Mouse (Mus musculus) liver, embryonic 12.5 days (tissue): Measurements from ENCODE around the gene Gpc6. TPM values are rescaled to one million over a fixed set of nuclear protein-coding genes. Genes with fewer than 3 reads are reported as not detected.

Experiments used
- ATAC-seq: fragments of 200-750 bp; cut with Nextera tagmentation; 2 replicates; pipeline ENCODE4 v1.8.0; 2017; ENCODE audit warnings: moderate number of reproducible peaks, mild to moderate bottlenecking, moderate library complexity
- H3K27ac ChIP-seq: fragments of 300-500 bp; sonication (generic); 2 replicates; pipeline ENCODE4 v1.5.1; 2016; ENCODE audit warnings: mild to moderate bottlenecking
- H3K27me3 ChIP-seq: fragments of 300-500 bp; sonication (generic); replicated peaks from 2 replicates; pipeline ENCODE4 v1.6.1; 2016; ENCODE audit warnings: mild to moderate bottlenecking, moderate library complexity
- H3K36me3 ChIP-seq: fragments of 300-500 bp; sonication (generic); 2 replicates; pipeline ENCODE4 v1.6.1; 2016; ENCODE audit warnings: mild to moderate bottlenecking, moderate library complexity
- H3K4me1 ChIP-seq: fragments of 300-500 bp; sonication (generic); 2 replicates; pipeline ENCODE4 v1.6.1; 2016
- H3K4me2 ChIP-seq: fragments of 300-500 bp; sonication (generic); 2 replicates; pipeline ENCODE4 v1.6.1; 2016; ENCODE audit warnings: mild to moderate bottlenecking, moderate library complexity
- H3K4me3 ChIP-seq: fragments of 300-500 bp; sonication (generic); 2 replicates; pipeline ENCODE4 v1.5.1; 2016; ENCODE audit warnings: mild to moderate bottlenecking, moderate library complexity
- H3K9ac ChIP-seq: fragments of 300-500 bp; sonication (generic); 2 replicates; pipeline ENCODE4 v1.6.1; 2016; ENCODE audit warnings: mild to moderate bottlenecking, moderate library complexity
- H3K9me3 ChIP-seq: fragments of 300-500 bp; sonication (generic); replicated peaks from 2 replicates; pipeline ENCODE4 v1.6.1; 2016; ENCODE audit warnings: mild to moderate bottlenecking, moderate library complexity
- WGBS: fragments of 180-500 bp; shearing (Covaris S2); methylation state at CpG from one replicate; pipeline ENCODE4 v1.1.7; 2016; ENCODE audit not compliant: insufficient replicate concordance; 5-methylcytosine and 5-hydroxymethylcytosine counted together
- polyA plus RNA-seq: library from polyadenylated mRNA; unstranded; fragments of >200 nt; fragmentation: Nextera tagmentation; extraction: Ambion mirVana; gene quantifications from 2 replicates; pipeline ENCODE4 v1.2.1, GENCODE M21; 2016

Gpc6 gene
- polyA plus RNA-seq, 1 experiment from 2014 or later: 8.4 TPM

DNA sequence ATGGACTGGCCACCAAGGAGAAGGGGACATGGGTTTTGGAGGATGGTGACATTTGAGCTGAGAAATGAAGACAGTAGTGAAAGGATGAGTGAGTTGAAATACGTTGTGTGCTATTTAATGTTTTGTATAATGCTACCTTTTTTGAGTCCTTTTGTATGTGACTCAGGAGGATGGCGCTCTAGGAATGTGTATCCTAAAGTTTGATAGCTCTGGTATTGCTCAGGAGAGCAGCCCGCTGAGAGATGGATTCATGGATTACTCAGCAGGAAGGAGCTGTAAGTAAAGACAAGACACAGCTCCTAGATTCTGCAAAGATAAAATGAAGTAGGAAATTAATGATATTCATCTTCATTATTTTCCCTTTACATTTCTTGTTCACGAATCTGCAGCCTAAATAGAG, 168.5 kb downstream of the Gpc6 start:
- Histone ChIP-seq H3K4me2 (no peak overlapping the region), H3K9me3 (no peaks in the 10 kb centered on the region), H3K4me3 (no peak overlapping the region), H3K27ac (no peak overlapping the region), H3K4me1 (no peaks in the 10 kb centered on the region), H3K9ac (no peak overlapping the region), H3K36me3 (no peaks in the 10 kb centered on the region), H3K27me3 (no peaks in the 10 kb centered on the region)
- no peak for ATAC-seq
- 60% methylated on average over 4 of the region's 4 CpGs for WGBS

DNA sequence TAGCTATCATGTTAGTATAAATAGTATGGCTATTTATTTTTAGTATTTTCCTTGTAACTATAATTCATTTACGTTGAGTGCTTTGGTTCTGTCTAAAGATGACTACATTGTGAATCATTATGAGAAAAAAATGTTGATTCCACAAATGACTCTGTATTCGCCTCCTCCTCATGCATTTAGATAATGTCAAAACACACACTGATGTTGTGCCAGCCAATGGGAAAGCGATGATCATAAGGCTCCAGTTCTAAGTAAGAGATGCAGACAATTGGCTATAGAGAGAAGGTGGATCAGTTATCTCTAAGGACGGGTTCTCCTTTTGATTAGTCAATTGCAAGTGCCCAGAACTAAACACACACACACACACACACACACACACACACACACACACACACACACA, 181.8 kb downstream of the Gpc6 start:
- Histone ChIP-seq H3K4me2 (no peak overlapping the region), H3K4me1 (no peaks in the 10 kb centered on the region), H3K4me3 (no peak overlapping the region), H3K27ac (no peak overlapping the region), H3K27me3 (no peaks in the 10 kb centered on the region), H3K9ac (no peak overlapping the region), H3K36me3 (no peaks in the 10 kb centered on the region), H3K9me3 (no peaks in the 10 kb centered on the region)
- 68% methylated on average over 4 of the region's 4 CpGs for WGBS
- ATAC-seq: no peak

DNA sequence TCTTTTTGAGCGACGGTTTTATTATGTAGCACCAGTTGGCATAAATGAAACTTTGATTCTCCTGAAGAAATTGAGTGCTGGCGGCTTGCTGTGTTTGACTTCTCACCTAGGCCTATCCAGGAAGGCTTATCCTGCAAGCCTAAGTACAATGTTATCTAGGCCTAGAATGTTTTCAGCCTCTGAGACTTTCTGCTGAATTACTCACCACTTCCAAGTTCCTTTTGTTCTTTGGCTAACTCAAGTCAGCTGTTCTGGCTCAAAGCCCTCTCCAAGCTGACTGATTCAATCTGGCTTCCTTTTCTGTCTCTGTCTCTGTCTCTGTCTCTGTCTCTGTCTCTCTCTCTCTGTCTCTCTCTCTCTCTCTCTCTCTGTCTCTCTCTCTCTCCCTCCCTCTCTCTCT, 188.0 kb downstream of the Gpc6 start:
- Histone ChIP-seq H3K36me3 (no peaks in the 10 kb centered on the region), H3K4me3 (no peak overlapping the region), H3K27me3 (no peaks in the 10 kb centered on the region), H3K27ac (no peak overlapping the region), H3K9me3 (no peaks in the 10 kb centered on the region), H3K4me1 (no peaks in the 10 kb centered on the region), H3K4me2 (no peak overlapping the region), H3K9ac (no peak overlapping the region)
- no peak for ATAC-seq
- 68% methylated on average over 3 of the region's 3 CpGs for WGBS

DNA sequence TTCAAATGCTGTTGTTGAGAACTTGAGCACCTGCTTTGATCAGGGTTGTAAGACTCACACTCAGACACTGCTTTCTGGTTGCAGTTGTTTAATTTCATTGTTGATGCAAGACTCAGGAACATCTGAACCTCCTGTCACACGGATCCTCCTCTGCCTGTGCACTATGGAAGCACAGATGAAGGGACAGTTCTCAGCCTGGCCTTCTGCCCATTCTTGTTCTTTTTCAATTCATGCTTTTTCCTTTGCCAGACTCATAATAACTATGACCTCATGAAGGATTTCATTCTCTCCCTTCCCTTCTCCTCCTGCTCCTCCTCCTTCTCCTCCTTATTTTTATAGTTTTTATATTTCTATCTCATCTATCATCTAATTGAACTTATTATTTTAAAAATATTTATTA, 196.9 kb downstream of the Gpc6 start:
- ATAC-seq: no peak
- WGBS: 76% methylated on average over 1 of the region's 1 CpGs
- H3K9me3 ChIP-seq: no peaks in the 10 kb centered on the region
- no peak overlapping the region for H3K4me2 ChIP-seq
- no peaks in the 10 kb centered on the region for H3K27me3 ChIP-seq
- H3K4me1 ChIP-seq: no peaks in the 10 kb centered on the region
- no peak overlapping the region for H3K27ac ChIP-seq
- no peak overlapping the region for H3K9ac ChIP-seq
- no peaks in the 10 kb centered on the region for H3K36me3 ChIP-seq
- no peak overlapping the region for H3K4me3 ChIP-seq

DNA sequence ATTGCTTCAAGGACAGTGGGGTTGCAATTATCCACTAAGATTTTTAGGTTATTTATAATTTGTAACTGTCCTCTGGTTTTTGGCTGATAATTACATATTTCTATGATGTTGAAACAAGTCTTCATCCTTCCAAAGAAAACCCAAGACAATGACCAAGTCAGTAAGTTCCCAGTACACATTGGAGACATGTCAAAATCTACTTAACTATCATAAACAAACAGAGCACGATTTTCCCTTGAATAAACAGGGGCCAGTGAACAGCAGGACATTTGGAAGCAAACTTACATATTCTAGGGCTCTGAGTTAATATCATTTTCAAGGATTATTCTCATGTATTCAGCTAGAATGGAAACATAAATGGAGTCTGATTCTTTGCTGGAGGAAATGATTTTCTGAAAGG, 205.2 kb downstream of the Gpc6 start:
- Histone ChIP-seq H3K27me3 (no peaks in the 10 kb centered on the region), H3K27ac (no peak overlapping the region), H3K9me3 (no peaks in the 10 kb centered on the region), H3K36me3 (no peaks in the 10 kb centered on the region), H3K4me1 (no peaks in the 10 kb centered on the region), H3K4me3 (no peak overlapping the region), H3K9ac (no peak overlapping the region), H3K4me2 (no peak overlapping the region)
- 25% methylated on average over 1 of the region's 1 CpGs for WGBS
- no peak for ATAC-seq

DNA sequence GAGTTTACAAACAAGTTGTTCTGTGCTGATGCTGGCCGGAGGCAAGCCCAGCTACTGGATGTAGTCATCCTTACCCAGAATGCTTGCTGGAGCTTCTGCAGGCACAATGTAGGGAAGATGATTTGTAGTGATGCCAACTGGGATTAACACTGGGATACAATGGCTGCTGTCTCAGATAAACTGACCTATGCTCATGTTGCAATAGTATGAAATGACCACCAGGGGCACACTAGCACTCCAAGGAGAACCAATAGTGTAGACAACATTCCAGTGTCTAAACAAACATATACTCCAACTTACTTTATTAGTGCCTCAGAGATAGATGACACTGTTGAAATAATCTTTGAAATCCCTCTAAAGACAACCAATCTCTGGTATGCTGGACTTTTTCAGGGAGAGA, 206.2 kb downstream of the Gpc6 start:
- WGBS: 74% methylated on average over 1 of the region's 1 CpGs
- no peak overlapping the region for H3K4me2 ChIP-seq
- H3K27me3 ChIP-seq: no peaks in the 10 kb centered on the region
- no peak overlapping the region for H3K27ac ChIP-seq
- H3K4me3 ChIP-seq: no peak overlapping the region
- H3K9me3 ChIP-seq: no peaks in the 10 kb centered on the region
- H3K4me1 ChIP-seq: no peaks in the 10 kb centered on the region
- ATAC-seq: no peak
- no peak overlapping the region for H3K9ac ChIP-seq
- H3K36me3 ChIP-seq: no peaks in the 10 kb centered on the region

DNA sequence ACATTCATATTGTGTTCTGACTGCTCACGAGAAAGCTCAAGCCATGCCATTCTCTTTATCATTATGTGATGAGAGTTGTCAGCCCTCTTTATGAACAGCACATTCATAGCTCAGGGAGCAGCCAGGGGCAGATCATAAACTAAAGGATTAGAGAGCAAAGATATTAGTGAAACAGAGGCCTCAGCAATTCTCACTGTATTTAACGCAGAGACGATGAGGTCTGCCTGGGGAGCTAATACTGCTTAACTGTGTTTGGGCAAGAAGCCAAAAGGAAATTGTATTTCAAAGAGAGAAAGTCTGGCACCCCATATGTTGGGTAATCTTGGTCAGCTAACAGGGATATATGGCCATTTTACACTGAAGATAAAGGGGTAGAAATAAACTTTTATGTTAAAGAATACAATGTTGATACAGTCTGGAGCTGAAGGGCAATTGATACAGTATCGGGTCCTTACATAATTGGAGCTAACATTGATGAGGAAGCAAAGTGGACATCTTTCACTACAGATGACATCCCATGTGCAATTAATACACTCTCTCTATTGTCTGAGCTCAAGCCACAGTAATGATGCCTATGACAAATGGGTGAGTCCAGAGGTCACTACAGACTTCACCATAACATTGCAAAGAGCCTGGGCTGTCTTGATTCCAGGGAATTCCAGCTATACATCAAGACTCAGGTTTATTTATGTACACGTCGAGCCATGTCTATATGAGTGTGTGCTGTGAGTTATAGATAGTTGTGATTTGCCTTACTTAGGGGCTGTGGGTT, 216.1 kb downstream of the Gpc6 start:
- H3K4me1 ChIP-seq: no peaks in the 10 kb centered on the region
- H3K36me3 ChIP-seq: no peaks in the 10 kb centered on the region
- H3K4me3 ChIP-seq: no peak overlapping the region
- no peak for ATAC-seq
- H3K9ac ChIP-seq: no peak overlapping the region
- no peak overlapping the region for H3K27ac ChIP-seq
- 73% methylated on average over 6 of the region's 6 CpGs for WGBS
- no peak overlapping the region for H3K4me2 ChIP-seq
- no peaks in the 10 kb centered on the region for H3K9me3 ChIP-seq
- H3K27me3 ChIP-seq: no peaks in the 10 kb centered on the region

DNA sequence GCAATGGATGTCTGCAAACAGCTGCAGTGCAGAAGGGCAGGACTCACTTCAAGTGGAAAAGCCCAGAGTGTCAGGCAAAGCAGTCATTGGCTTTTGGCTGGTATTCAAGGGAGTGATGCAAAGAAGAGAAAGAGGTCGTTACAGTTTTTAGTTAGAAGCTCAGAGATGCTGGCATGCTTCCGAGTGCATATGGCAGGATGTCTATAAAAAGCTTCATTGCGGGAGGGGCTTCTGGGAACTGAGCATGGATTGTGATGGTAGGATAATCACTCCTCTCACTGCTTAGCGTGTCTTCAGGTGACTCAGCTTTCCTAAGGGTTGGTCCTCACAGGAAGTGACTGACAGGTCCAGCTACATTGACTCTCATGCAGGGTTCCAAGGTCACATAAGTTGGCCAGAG, 221.0 kb downstream of the Gpc6 start:
- H3K4me2 ChIP-seq: no peak overlapping the region
- H3K9ac ChIP-seq: no peak overlapping the region
- no peak for ATAC-seq
- H3K9me3 ChIP-seq: no peaks in the 10 kb centered on the region
- no peaks in the 10 kb centered on the region for H3K4me1 ChIP-seq
- WGBS: 72% methylated on average over 4 of the region's 4 CpGs
- no peak overlapping the region for H3K27ac ChIP-seq
- no peak overlapping the region for H3K4me3 ChIP-seq
- no peaks in the 10 kb centered on the region for H3K27me3 ChIP-seq
- no peaks in the 10 kb centered on the region for H3K36me3 ChIP-seq

DNA sequence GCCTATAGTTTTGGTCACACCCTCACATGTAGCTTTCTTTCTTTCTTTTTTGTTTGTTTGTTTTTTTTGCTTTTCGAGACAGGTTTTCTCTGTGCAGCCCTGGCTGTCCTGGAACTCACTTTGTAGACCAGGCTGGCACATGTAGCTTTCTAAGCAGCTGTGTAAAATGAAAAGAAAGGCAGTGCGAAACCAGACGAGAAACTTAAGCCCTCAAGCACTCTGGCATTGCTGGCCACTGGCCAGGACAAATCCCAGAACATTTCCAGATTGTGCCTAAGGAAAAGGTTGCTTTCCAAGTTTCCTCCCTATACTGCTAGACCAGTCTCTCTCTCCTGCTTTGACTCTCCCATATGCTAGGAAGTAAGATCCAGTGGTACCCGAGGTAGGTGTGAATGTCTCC, 221.6 kb downstream of the Gpc6 start:
- no peak overlapping the region for H3K4me2 ChIP-seq
- no peaks in the 10 kb centered on the region for H3K36me3 ChIP-seq
- no peaks in the 10 kb centered on the region for H3K4me1 ChIP-seq
- H3K27ac ChIP-seq: no peak overlapping the region
- WGBS: 64% methylated on average over 4 of the region's 4 CpGs
- no peak overlapping the region for H3K4me3 ChIP-seq
- no peak overlapping the region for H3K9ac ChIP-seq
- ATAC-seq: no peak
- no peaks in the 10 kb centered on the region for H3K27me3 ChIP-seq
- no peaks in the 10 kb centered on the region for H3K9me3 ChIP-seq

DNA sequence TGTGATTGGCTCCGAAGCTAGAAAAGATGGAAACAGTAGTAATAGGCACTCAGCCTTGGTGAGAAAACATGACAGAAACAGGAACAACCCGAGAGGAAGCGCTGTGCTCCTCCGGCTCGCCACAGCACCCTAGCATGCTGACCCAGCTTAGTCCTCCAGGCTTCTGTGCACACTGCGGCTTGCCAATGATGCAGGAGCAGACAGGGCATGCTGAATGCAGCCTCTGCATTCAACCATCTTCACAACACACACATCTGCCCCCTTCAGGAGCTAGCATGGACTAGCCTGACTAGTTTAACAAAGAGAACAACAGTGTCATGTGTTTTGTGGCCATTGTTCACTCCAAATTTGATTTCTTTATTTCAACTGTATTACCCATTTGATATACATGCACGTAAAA, 226.5 kb downstream of the Gpc6 start:
- WGBS: 69% methylated on average over 7 of the region's 7 CpGs
- no peak for ATAC-seq
- no peaks in the 10 kb centered on the region for H3K9me3 ChIP-seq
- no peaks in the 10 kb centered on the region for H3K27me3 ChIP-seq
- no peak overlapping the region for H3K4me2 ChIP-seq
- H3K9ac ChIP-seq: no peak overlapping the region
- H3K27ac ChIP-seq: no peak overlapping the region
- H3K4me1 ChIP-seq: no peaks in the 10 kb centered on the region
- H3K4me3 ChIP-seq: no peak overlapping the region
- H3K36me3 ChIP-seq: no peaks in the 10 kb centered on the region

DNA sequence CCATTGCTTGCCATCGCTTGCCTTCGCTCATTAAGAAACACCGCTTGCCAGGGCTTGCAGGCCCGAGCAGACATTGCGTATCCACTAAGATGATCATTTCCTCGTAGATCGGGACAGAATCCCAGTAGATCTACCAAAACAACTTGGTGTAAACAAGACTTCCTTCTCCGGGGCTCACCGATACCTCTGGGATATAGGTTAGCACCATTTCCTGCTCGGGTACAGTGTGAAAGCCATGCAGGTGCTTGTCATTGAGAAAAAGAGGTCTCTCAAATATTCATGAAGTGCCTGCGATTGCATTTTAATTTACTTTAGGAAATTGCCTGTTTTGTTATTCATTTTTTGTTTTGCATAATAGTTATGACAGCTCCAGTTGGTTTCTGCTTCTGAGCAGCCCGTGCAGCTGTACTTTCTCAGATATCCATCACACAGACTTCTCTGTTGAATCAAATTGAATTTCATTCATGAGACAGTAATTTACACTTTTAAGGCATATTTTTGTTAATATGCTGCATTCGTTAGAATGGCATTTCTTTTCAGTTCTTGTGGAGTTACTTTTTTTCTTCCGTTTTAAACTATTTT, 230.9 kb downstream of the Gpc6 start:
- ATAC-seq: no peak
- H3K4me2 ChIP-seq: no peak overlapping the region
- no peak overlapping the region for H3K4me3 ChIP-seq
- WGBS: 83% methylated on average over 14 of the region's 14 CpGs
- H3K4me1 ChIP-seq: no peaks in the 10 kb centered on the region
- no peaks in the 10 kb centered on the region for H3K27me3 ChIP-seq
- H3K27ac ChIP-seq: no peak overlapping the region
- no peak overlapping the region for H3K9ac ChIP-seq
- no peaks in the 10 kb centered on the region for H3K9me3 ChIP-seq
- H3K36me3 ChIP-seq: no peaks in the 10 kb centered on the region

DNA sequence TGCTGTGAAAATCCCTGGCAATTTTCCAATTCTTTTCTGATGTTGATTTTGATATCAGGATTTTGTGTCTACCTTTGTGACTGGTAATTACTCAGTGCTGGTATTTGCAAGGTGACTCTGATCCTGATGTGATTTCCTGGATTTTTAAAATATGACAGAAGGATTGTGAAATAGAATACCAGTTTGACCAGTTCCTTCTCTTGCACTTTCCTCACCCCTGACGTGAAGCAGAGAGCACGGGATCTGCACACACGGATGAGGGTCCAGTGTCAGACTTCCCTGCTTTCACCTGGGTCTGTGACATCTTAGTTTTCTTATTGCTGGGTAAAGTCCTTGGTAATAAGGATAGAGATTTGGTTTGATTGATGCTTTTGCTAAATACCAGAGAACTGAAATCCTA, 232.3 kb downstream of the Gpc6 start:
- H3K36me3 ChIP-seq: no peaks in the 10 kb centered on the region
- H3K9ac ChIP-seq: no peak overlapping the region
- no peak overlapping the region for H3K4me2 ChIP-seq
- H3K27ac ChIP-seq: no peak overlapping the region
- H3K4me3 ChIP-seq: no peak overlapping the region
- no peaks in the 10 kb centered on the region for H3K9me3 ChIP-seq
- 74% methylated on average over 3 of the region's 3 CpGs for WGBS
- ATAC-seq: no peak
- no peaks in the 10 kb centered on the region for H3K4me1 ChIP-seq
- no peaks in the 10 kb centered on the region for H3K27me3 ChIP-seq

DNA sequence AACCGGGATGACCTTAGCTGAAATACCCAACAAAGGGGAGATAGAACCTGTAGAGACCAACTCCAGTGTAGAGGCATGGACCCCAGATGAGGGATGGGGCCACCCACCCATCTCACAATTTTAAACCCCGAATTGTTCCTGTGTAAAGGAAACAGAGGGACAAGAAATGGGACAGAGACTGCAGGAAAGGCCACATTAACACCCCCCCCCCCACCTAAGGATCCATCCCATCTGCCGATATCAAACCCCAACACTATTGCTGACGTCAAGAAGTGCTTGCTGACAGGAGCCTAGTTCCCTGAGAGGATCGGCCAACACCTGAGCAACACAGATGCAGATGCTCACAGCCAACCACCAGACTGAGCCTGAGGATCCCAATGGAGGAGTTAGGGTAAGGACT, 241.2 kb downstream of the Gpc6 start:
- H3K4me2 ChIP-seq: no peak overlapping the region
- H3K36me3 ChIP-seq: no peaks in the 10 kb centered on the region
- no peaks in the 10 kb centered on the region for H3K27me3 ChIP-seq
- ATAC-seq: no peak
- no peak overlapping the region for H3K4me3 ChIP-seq
- H3K9me3 ChIP-seq: no peaks in the 10 kb centered on the region
- WGBS: 74% methylated on average over 5 of the region's 5 CpGs
- H3K9ac ChIP-seq: no peak overlapping the region
- H3K27ac ChIP-seq: no peak overlapping the region
- no peaks in the 10 kb centered on the region for H3K4me1 ChIP-seq
